Mouse (Mus musculus) left cerebral cortex, adult 18-20 months (tissue): ENCODE data around the gene Fscn3. TPM values are rescaled to one million over a fixed set of nuclear protein-coding genes. Genes with fewer than 3 reads are reported as not detected.

ENCODE experiments used
- DNase-seq, 2 experiments: peaks; one replicate each; pipeline ENCODE4 v3.0.0; 2021 to 2022; ENCODE audit warnings: low spot score in 2 of 2, mixed read lengths in 1 of 2
- total RNA-seq, 2 experiments: library from RNA; stranded (reverse); gene quantifications; 2 replicates each; pipeline ENCODE4 v1.2.3; 2021

Fscn3 gene
- total RNA-seq, 2 experiments from 2014 or later, result not detected

- DNase-seq, result no peak
Observed at GRCm38 (mm10) chr6:28425019-28425418, 2.6 kb upstream of the Fscn3 start.

- no peak for DNase-seq
Observed at GRCm38 (mm10) chr6:28428290-28428689, 701 bp downstream of the Fscn3 start, which contains the start of gene Gcc1. Gene Gcc1 (minus strand): TSS chr6:28428390.

DNA sequence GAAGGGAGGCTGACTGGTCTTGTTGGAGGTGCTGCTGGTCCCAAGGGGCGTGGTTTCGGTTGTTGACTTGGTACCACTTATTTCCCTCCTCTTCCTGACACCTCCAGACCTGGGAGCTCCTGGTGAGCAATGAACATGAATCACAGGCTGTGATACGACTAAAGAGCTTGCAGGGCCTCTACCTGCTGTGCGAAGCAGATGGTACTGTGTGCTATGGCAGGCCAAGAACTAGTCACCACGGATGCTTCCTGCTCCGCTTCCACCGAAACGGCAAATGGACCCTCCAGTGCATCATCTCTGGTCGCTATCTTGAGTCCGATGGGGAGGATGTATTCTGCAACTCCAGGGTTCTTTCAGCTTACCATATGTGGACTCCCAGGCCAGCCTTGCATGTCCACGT is 2.3 kb downstream of the Fscn3 start:
- DNase-seq, result no peak

DNA sequence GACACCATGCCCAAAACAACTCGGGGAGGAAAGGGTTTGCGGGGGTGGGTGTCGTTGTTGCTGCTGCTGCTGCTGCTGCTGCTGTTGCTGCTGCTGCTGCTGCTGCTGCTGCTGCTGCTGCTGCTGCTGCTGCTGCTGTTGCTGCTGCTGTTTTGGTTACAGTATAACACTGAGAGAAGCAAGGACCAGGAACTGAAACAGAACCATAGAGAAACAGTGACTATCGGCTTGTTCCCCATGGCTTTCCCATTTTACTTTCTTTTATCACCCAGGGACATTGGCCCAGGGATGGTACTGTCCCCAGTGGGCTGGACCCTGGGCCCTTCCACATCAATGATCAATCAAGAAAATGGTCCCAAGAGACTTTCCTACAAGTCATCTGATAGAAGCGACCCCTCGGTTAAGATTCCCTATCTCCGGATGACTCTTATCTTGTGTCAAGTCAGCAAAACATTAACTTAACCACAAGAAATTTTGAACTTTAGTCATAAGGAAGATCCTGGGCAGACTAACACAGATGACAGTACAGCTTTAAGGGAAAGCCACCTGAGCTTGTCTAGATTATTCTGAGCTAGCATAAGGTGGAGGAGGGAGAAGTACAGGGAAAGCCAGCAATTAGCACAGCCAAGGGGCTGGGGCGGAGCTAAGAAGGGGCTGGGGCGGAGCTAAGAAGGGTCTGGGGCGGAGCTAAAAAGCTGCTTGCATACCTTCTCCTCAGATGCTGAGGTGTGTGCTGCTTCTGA is 3.4 kb downstream of the Fscn3 start:
- no peak for DNase-seq

DNA sequence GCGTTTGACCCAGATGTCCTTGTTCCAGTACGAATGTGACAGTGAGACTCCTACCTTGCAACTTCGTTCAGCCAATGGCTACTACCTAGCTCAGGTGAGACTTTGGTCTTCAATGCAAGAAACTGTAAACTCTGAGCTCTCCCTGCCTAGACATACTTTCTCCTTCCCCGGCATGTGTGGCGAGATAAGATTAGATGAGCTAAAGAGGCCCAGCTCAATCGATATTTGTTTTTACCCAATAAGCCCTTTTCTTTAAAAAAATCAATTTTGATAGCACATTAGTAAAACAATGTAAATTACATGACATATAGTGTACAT is 3.9 kb downstream of the Fscn3 start:
- no peak for DNase-seq

DNA sequence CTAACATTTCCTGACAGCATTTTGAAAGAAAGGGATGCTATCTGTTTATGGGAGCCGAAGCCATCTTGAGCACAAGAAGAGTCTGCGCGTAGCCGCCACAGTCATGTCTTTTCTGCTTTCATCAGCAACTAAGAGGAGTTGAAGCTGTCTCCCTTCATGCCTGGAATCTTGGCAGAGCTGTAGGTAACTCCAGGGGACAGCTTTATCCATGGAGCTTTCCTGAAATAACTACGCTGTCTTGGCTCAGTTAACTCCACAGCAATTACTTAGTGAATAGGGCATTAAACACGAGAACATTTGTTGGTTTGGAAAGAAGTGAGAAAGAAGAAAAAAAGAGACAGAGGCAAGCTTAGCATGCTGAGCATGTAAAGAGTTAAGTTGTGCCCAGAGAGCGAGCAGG is 20.3 kb downstream of the Fscn3 start:
- no peak for DNase-seq

DNA sequence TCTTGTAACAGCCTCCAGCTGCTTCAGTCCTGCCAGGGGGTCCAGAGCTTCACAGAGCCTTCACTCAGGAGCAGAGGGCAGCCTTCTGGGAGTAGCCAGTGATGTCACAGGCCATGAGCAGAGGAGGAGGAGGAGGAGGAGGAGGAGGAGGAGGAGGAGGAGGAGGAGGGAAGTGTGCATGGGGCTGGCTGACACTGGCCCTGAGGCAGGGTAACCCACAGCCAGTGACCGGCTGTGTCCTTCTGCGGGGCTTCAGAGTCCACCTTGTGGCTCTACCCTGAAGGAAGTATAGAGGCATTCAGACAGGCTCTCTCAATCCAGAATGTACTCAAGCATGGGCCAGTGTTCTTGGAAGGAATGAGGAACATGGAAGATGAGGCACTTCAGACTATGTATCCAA is 21.7 kb downstream of the Fscn3 start, which contains the start of gene Pax4:
Gene Pax4 (minus strand): TSS at position 101 of the 400 bp plus-strand sequence.
- no peak for DNase-seq

DNA sequence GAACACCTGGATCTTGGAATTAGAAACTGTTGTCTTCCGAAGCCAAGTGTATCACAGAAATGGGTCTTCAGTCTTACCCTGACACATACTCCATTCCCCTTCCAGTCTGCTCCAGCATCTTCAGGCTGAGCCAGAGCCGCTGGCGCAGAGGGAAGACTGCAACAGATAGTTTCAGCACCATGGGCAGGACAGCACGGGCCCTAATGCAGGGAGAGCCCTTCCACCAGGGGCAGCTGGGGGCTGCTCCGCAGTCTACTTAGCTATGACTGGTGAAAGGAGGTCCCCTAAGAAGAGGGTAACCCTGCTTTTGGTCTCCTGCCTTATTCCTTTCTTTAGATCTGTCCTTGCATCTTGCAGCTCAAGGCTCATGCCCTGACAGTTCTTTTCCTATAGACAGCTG is 22.9 kb downstream of the Fscn3 start:
- DNase-seq, result no peak

- DNase-seq, result no peak
Observed at GRCm38 (mm10) chr6:28450977-28451376, 23.4 kb downstream of the Fscn3 start.

DNA sequence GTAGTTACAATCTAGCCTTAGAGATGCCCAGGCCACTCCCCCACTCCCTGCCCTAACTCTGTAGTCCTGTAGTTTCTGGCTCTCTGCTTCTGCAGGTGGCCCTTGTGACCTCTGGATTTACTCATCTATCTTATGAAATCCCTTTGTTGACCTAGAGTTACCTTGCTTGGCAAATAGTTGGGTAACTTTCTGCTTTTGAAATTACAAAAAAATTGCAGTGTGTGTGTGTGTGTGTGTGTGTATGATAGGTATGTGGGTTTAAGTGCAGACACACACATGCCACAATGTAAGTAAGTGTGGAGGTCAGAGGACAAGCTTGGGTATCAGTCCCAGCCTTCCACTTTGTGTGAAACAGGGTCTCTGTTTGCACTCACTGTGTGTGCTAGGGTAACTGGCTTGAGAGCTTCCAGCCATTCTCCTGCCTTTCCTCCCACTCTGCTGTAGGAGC is 31.7 kb downstream of the Fscn3 start:
- no peak for DNase-seq

- peak; percentile 65 to 80 for DNase-seq
Observed at GRCm38 (mm10) chr6:28460534-28460933, 32.9 kb downstream of the Fscn3 start.

DNA sequence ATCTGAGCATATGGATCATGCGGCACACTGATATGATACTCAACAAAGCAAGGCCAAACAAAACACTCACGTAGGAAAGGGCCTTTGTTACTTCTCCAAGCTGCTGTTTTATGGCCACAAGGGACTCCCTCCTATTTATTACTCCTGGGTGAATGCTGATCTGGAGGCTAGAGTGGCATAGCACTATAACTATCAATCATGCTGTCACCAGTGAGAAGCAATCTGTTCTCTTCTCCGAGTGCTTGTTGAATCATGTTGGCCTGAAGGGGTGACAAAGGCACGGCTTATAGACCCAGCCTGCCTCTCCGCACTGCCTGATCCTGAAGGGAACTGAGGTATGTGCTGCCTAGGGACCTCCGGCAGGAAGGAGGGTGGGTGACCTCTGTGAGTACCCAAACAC is 37.0 kb downstream of the Fscn3 start:
- DNase-seq, result no peak

- DNase-seq, result no peak
Observed at GRCm38 (mm10) chr6:28470017-28470602, 42.5 kb downstream of the Fscn3 start.

DNA sequence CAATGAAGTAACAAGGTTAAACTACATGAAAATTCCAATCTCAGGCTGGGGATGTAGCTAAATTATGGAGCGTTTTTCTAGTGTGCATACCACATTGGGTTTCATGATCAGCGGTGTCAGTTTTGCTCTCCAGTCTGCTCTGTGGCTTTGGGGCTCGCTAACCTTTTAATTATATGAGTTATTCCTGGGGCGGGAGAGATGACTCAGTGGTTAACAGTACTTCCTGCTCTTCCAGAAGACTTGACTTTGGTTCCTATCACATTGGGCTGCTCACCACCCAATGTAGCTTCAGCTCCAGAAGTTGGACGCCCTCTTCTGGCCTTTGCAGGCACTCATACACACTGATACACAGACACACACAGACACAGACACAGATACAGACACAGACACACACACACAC is 43.0 kb downstream of the Fscn3 start:
- no peak for DNase-seq

DNA sequence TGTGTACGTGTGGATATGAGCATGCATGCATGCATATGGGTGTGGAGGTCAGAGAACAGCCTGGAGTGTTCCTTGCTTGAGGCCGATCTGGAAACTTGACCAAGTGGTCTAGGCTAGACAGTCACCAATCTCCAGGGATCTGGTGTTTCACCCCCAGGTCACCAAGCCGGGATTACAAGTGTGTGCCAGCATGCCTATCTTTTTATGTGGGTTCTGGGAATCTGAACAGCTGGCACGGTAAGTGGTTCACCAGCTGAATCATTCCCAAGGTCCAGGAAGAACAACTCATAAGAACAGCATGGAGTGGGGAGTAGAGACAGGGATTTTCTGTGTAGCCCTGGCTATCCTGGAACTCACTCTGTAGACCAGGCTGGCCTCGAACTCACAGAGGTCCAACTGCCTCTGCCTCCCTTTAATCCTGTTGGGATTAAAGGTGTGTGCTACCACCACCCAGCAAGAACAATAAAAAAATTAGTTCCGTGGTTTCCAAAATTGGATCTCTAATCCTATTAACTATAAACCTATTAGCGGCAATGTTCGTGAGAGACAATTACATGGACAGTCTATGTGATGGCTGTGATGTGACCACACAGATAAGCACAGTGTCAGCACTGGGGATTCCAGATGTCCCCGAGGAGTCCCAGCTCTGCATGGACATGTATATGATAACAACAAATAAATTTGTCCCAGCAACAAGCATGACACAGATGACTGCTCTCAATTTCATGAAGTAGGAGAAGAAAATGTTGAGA is 43.9 kb downstream of the Fscn3 start:
- no peak for DNase-seq

DNA sequence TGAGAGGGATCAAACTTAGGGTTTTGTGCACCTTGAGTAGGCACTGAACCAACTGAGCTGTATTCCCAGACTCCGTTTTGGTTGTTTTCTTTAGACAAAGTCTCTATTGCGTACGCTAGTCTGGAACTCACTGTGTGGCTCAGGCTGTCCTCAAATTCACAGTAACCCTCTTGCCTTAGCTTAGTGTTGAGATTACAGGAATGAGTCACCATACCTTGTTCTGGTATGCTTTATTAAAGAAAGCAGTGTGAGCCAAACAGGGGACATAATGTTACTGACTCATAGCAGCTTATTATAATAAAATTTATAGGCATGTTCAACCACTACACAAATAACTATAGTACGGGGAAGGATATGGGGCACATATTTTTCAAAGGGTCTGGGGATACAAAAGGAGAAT is 46.6 kb downstream of the Fscn3 start:
- no peak for DNase-seq

DNA sequence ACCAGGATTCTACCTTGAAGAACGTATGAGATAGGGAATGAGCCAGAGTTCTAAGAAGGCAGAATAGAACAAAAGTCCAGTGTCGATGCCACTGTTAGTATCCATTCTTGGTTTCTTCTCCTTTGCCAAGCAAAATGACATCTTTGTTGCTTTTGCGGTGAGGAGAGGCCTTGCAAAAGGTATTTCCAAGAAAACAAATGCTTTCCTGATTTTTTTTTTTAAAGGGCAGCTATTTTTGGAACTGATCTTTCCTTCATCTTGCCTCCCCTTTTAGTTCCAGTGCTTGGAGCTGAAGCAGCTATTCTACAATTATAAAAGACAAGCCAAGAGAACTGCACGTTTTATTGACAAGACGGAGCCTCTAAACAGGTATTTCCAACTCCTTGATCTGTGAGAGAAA is 47.2 kb downstream of the Fscn3 start, which contains the start of gene Snd1:
Gene Snd1 (plus strand): TSS at position 301 of the 400 bp plus-strand sequence.
- no peak for DNase-seq

DNA sequence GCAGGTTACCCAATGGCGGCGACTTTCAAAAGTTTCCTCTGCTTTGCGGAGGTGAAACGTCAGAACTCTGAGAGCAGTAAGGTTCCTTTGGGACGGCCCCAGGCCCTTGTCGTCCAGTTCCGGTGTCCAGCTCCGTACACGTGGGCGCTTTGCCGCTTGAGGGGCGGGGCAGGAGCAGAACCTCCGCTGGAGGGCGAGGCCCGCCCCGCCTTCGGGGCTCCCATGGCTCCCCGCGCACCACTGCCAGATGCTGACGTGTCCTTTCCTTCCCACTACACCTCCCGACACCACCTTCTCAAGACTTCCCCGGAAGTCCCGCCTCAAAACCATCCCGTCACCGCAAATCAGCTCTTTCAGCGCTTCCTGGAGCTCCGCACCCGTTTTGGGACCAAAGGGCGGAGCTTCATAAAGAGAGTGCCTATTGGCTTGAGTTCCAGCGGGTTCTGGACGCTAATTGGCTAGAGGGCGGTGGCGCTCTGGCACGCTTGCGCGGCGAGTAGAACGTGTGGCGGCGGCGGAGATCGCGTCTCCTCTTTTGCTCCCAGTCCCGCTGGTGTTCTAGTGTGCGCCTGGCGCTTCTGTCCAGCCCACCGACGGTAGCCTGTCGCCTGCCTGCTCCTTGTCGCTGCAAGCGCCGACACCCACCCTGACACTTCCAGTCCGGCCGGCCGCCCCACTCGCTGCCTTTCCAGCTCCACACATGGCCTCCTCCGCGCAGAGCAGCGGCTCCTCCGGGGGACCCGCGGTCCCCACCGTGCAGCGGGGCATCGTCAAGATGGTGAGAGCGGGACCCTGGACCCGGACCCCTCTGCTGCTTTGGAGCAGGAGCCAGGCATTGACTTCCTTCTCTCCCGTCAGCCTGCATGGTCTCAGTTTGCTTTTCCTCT is 52.5 kb downstream of the Fscn3 start:
- peak; percentile 98 to 99 for DNase-seq

DNA sequence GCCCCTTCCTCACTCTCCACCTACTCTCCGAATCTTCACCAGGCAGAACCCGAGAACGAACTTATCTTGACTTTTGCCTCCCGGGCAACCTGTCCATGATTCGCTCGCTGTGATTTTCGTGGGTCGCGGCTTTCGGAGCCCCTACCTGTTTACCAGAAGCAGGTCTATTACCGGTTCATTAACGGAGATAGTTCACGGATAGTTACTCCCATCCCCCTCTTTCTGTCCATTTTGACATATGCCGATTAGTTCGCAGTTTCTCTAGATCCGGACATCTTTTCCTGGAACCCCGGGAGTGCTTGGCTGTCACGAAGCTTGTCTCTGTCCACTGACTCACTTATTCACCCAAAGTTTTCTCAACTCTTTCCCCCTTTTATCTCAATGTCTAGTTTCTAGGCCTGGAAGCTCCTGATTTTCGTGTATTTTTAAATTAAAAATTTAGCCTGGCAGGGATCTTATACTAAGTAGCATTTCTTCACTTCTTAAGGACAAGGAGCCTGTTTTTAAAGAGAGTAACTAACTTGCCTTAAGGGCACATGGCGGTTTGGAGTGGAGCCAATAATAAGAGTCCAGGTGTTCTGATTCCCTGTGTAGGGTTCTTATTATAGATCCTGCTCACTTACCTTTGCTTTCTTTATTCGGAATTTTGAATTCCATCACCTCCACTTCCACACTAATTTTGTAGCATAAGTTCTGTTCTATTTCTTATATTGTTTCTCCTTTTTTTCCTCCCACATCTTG is 53.3 kb downstream of the Fscn3 start:
- no peak for DNase-seq

GRCm38 (mm10) chr6:28482711-28483315 is 55.2 kb downstream of the Fscn3 start:
- no peak for DNase-seq
